Mouse (Mus musculus) layer of hippocampus, adult 11-12 months (tissue): Measurements from ENCODE around the gene Efnb2.

Experiments
- DNase-seq: peaks from one replicate; pipeline ENCODE4 v3.0.0; 2022; ENCODE audit warnings: low spot score

Efnb2 gene

DNA sequence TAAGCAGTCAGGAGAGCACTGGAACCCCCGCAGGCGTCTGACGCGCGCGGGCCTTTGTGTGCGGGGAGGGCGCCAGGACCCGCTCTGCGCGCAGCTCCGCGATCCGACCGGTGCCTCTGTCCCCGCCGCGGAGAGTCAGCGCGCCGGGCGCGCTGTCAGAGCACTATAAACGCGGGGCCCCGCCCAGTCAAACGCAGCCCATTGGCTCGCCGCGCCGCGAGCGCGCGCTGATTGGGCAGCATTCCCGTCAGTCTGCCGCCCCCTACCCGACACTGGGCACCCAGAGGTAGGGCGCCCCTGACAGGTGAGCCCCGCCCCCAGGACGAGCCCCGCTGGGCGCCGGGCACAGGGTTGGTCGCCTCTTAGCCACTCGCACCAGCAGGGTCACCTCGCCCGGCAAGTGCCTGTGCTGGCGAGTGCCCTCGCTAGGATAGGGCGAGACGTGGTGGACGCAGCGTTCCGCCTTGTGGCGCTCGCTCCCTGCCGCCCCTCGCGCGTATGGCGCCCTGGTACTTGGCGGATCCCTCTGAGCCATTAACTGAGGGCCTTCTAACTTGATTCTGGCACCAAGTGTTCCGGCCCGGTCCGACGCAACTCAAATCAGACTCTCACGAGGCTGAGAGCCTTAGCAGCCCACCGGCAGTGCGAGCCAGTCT is at the start of gene Efnb2:
TSS of gene Efnb2 (minus strand) at position 140 of the 656 bp plus-strand sequence.
- peak; percentile 96 for DNase-seq

GRCm38 (mm10) chr8:8704813-8705212 is 43.8 kb upstream of the Efnb2 start:
- no peak for DNase-seq

DNA sequence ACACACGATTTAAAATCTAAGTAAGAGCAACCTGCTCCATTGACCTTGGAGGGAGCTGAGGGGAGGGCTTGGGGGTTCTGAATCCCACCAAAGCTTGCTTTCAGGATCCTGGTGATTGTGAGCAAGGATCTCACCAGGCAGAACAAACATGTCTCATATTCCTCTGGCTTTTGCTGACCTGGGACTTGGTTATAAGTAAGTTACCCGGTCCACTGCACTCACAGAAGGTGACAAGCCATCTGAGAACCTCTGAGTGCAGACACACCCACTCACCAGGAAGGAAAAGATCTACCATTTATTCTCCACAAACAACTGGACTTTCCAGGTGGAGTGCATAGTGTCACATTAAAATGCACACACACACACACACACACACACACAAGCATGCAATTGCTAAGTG is 42.6 kb upstream of the Efnb2 start:
- no peak for DNase-seq

GRCm38 (mm10) chr8:8700821-8701220 is 39.8 kb upstream of the Efnb2 start:
- DNase-seq: no peak

DNA sequence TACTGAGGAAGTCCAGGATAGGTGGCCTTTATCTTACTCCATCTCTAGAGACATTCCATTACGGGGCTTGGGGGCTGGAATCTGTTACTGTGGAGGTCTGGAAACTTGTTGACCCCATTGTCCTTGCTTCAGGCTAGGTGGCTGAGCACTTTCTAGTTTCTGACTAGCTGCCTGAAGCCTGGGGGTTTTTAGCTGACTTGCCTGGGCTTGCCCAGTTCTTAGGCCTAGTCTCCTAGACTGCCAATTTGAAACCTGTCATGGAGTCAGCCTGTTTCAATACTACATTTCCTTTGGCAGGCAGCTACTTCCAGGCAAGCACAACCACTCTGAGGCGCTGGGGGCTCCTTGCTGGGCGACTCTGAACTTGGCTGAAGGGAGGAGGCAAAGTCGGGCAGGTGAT is 39.2 kb upstream of the Efnb2 start:
- no peak for DNase-seq

GRCm38 (mm10) chr8:8690146-8691092 is 29.4 kb upstream of the Efnb2 start, which contains the start of gene Arglu1:
Arglu1 (minus strand) TSS chr8:8690521.
- DNase-seq: peak; percentile 97

DNA sequence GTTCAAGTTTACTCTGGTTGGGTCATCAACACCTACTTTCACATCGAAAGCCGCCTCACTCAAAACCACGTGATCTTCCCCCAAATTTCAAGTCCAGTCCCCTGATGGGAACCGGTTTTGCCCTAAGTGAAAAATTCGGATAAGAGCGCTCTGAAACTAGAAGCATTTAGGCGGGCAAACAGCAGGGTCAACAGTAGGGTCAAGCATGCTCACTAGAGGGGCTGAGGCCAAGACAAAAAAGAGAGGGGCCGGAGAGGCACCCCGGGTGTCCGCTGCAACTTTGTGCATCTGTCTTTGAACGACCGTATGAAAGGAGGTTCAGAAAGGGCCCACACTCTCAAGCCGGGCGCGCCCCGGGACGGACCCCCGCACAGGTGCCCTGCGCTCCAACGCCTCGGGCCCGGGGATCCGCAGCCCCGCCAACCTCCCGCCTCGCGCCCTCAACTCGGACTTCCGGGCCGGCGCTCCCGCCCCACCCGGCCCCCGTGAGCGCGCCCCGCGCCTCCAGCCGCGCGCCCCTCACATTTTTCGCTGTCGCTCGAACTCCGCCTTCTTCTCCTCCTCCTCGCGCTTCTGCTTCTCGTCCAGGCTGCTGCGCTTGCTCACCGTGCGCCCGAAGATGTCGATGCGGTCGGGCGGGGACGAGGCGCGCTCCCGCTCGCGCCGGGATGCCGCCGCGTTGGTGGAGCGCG is 28.6 kb upstream of the Efnb2 start:
- DNase-seq: peak; percentile 67

- no peak for DNase-seq
Observed at GRCm38 (mm10) chr8:8688823-8689453, 27.9 kb upstream of the Efnb2 start.

- no peak for DNase-seq
Observed at GRCm38 (mm10) chr8:8685517-8685916, 24.5 kb upstream of the Efnb2 start.

DNA sequence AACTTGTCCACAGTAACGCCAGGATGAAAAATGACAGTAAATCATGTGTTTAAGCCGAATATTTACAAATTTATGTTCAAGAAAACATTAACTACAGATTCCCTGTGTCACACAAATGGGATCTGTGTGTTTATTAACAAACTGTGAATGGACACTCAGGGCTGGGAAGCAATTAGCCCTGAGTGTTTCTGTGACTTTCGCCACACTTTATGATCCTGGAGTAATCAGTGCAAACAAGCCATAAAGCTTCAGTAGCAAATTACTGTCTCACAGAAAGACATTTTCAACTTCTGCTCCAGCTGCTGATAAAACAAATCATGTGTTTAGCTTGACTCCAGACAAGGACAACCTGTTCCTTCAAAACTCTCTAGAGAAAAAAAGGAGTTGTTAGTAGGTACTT is 21.7 kb upstream of the Efnb2 start:
- no peak for DNase-seq

- no peak for DNase-seq
Observed at GRCm38 (mm10) chr8:8678236-8678635, 17.2 kb upstream of the Efnb2 start.

DNA sequence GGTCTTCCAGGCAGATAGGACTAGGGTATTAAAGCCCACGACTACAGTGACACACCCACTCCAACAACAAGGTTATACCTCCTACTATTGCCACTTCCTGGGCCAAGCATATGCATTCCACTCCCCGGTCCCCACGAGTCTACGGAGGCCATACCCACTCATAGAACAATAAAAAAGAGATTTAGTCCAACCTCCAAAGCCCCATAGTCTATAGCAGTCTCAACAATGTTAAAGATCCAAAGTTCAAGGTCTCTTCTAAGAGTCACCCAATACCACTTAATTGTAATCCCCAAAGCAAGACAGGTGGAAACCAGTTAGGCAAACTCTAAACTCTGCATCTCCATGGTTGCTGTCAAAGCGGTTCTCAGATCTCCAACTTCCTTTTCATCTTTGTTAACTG is 13.8 kb upstream of the Efnb2 start:
- DNase-seq: no peak

DNA sequence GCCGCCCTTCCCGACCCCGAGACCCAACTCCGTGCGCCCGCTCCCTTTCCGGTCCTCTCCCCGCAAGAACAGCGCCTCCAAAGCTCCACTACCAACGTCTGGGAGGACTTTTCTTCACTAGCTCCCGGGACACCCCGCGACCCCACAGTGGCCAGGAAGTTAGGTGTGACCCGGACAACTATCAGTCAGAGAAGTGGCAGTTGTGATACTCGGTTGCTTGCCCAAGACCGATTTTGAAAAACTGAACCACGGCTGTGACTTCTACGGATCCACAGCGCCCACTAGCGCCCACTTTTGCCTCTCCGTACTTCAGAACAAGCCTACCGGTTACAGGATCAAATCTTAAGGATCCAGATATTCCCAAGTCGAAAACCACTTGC is 707 bp upstream of the Efnb2 start:
- DNase-seq: peak; percentile 91

DNA sequence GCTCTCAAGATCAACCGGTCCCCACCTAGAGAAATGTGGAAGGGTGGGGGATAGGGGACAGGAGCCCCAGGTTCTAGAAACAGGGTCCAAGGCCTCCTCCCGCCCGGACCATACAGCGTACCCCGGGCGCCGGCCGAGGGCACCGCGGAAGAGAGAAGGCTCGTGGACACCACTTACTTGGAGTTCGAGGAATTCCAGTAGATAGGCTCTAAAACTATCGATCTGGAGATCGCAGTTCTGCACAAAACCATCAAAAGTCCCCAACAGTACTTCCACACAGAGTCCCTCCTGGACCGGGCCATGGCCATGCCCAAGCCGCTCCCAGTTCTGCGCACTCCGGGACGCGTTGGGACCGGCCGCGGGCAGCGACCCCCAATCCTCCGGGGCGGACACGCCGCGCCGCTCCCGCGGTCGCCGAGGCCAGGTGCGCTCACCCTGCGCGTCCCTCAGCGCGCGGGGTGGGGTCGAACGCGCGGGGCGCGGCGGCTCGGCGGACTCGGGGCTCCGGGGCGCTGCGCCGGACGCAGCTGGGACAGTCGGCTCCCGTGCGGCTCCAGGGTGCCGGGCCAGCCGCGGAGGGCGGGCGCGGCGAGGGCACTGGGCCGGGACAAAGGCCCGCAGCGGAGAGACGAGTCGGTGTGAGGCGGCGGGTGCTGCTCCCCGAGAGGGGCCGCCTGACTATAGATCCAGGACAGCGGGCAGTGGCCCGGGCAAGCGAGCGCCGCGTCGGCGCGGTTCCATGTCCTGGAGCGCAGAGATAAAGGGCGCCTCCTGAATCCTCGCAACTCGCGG is 539 bp downstream of the Efnb2 start:
- DNase-seq: no peak

- no peak for DNase-seq
Observed at GRCm38 (mm10) chr8:8659503-8660306, 1.3 kb downstream of the Efnb2 start.

GRCm38 (mm10) chr8:8658426-8659224 is 2.4 kb downstream of the Efnb2 start:
- peak; percentile 86 for DNase-seq

GRCm38 (mm10) chr8:8657692-8658355 is 3.2 kb downstream of the Efnb2 start:
- no peak for DNase-seq

DNA sequence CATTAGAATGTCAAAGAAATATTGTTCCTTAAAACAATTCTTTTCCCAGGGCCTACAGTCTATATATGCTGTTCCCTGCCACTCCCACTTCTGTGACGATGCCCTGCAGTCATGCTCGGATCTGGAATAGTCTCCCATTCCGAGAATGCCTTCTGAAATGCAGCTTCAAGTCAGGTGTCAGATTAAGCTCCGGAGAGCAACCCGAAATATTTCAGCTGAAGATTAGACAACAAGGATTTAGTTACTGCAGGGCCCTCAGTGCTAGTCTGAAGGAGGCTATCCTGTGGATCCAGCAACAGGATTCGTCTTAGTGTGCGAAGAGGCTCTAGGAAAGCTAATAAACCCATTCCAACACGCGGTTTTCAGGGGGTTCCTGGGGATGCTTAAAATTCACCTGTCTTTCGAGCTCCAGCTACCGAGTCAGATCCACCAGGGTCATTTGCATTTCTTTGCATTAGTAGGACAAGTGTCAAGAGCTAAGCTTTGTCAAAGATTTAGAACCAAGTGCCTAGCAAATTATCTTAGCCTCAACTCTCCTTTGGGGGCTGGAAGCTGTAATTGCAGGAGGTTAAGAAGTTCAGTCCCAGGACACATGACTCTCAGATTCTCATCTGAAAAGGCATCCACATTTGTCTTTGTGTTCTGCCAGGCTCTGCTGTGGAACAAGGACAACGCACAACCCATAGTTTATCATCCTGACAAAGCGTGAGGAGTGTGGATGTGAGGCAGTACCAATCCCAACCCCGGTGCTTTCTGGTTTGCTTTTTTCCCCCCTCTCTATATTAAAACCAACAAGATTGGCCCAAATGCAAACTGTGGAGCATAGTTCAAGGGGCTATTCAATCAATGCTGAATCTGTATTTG is 4.2 kb downstream of the Efnb2 start:
- no peak for DNase-seq
